Mouse (Mus musculus) liver, embryonic 14.5 days (tissue): ENCODE data around the gene Aldh9a1.

Experiments
- CTCF ChIP-seq: IDR thresholded peaks from 2 replicates; pipeline ENCODE4 v1.5.1; 2016; ENCODE audit warnings: antibody characterized with exemption, low read depth, control low read depth
- EP300 ChIP-seq: IDR thresholded peaks from 2 replicates; pipeline ENCODE4 v1.6.1; 2016; ENCODE audit warnings: antibody characterized with exemption, low read depth

DNA sequence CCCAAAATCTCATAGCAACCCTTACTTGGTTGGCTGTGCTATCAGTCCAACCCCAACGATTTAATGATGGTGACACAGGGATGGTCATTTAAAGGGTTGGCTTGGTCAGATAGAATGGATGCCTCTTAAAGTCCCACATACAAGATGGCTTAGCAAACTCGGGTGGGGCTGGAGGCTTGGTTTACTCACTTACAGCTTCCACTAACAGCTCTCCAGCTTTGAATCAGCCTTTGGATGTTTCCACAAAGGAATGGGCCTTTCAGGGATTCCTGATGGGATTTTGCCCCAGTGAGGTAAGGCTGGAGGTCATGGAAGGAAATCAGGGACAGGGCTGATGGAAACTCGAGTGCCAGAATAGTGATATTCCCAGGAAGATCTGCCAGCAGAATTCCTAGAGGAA is 38.0 kb downstream of the Aldh9a1 start:
- no peak for TF ChIP-seq CTCF
- no peak for TF ChIP-seq EP300
